Mouse (Mus musculus) limb, embryonic 13.5 days (tissue): ENCODE measurements around the gene Atl3. TPM values are rescaled to one million over a fixed set of nuclear protein-coding genes. Genes with fewer than 3 reads are reported as not detected.

Experiments used
- ATAC-seq: fragments of 200-750 bp; cut with Nextera tagmentation; 2 replicates; pipeline ENCODE4 v1.8.0; 2017; ENCODE audit warnings: low read depth, moderate number of reproducible peaks, moderate TSS enrichment; ENCODE audit not compliant: low FRiP score
- H3K27ac ChIP-seq: fragments of 300-500 bp; sonication (generic); 2 replicates; pipeline ENCODE4 v1.5.1; 2015; ENCODE audit warnings: inconsistent platforms, mild to moderate bottlenecking, moderate library complexity
- H3K27me3 ChIP-seq: fragments of 300-500 bp; sonication (generic); 2 replicates; pipeline ENCODE4 v1.6.1; 2015; ENCODE audit warnings: mild to moderate bottlenecking, inconsistent platforms
- H3K36me3 ChIP-seq: fragments of 300-500 bp; sonication (generic); 2 replicates; pipeline ENCODE4 v1.6.1; 2015; ENCODE audit warnings: inconsistent platforms, mild to moderate bottlenecking, moderate library complexity
- H3K4me1 ChIP-seq: fragments of 300-500 bp; sonication (generic); 2 replicates; pipeline ENCODE4 v1.6.1; 2015; ENCODE audit warnings: inconsistent platforms
- H3K4me2 ChIP-seq: fragments of 300-500 bp; sonication (generic); replicated peaks from 2 replicates; pipeline ENCODE4 v1.6.1; 2015; ENCODE audit warnings: inconsistent platforms, mild to moderate bottlenecking, moderate library complexity
- H3K4me3 ChIP-seq: fragments of 300-500 bp; sonication (generic); 2 replicates; pipeline ENCODE4 v1.5.1; 2015; ENCODE audit warnings: moderate library complexity, mild to moderate bottlenecking, inconsistent platforms
- H3K9ac ChIP-seq: fragments of 300-500 bp; sonication (generic); 2 replicates; pipeline ENCODE4 v1.6.1; 2015; ENCODE audit warnings: mild to moderate bottlenecking, inconsistent platforms
- H3K9me3 ChIP-seq: fragments of 300-500 bp; sonication (generic); 2 replicates; pipeline ENCODE4 v1.6.1; 2016; ENCODE audit warnings: inconsistent platforms
- WGBS: fragments of 180-500 bp; shearing (Covaris S2); methylation state at CpG from one replicate; pipeline ENCODE4 v1.1.7; 2015; 5-methylcytosine and 5-hydroxymethylcytosine counted together
- polyA plus RNA-seq: library from polyadenylated mRNA; unstranded; fragments of >200 nt; fragmentation: Nextera tagmentation; extraction: Ambion mirVana; gene quantifications from 2 replicates; pipeline ENCODE4 v1.2.1, GENCODE M21; 2015

The Atl3 gene
- polyA plus RNA-seq, 1 experiment from 2014 or later, result 15.6 TPM

- ATAC-seq, result no peak
- Histone ChIP-seq H3K4me3 (no peak overlapping the region), H3K27ac (no peak overlapping the region), H3K36me3 (0 out of 2 replicates have a peak, but pooled peaks cover 2% of the 10 kb centered on the region), H3K4me2 (no peak overlapping the region), H3K27me3 (no peaks in the 10 kb centered on the region), H3K4me1 (0 out of 2 replicates have a peak, but pooled peaks cover 6% of the 10 kb centered on the region), H3K9me3 (no peaks in the 10 kb centered on the region), H3K9ac (no peak overlapping the region)
- WGBS, result 82% methylated on average over 2 of the region's 2 CpGs
Observed at GRCm38 (mm10) chr19:7502432-7502831, 8.6 kb downstream of the Atl3 start.

DNA sequence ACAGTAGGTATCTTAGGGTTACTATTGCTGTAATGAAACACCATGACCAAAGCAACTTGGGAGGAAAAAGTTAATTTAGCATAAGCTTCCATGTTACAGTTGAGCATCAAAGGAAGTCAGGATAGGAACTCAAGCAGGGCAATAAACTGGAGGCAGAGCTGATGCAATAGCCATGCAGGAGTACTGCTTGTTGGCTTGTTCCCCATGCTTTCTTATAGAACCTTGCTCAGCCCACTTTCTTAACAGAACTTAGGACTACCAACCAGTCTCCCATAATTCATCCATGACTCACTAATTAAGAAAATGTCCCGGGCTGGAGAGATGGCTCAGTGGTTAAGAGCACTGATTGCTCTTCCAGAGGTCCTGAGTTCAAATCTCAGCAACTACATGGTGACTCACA, 12.5 kb downstream of the Atl3 start:
- H3K27ac ChIP-seq, result no peak overlapping the region
- no peaks in the 10 kb centered on the region for H3K9me3 ChIP-seq
- no peak for ATAC-seq
- no peak overlapping the region for H3K9ac ChIP-seq
- H3K27me3 ChIP-seq, result no peaks in the 10 kb centered on the region
- H3K36me3 ChIP-seq, result peaks cover 23% of the 10 kb centered on the region
- H3K4me1 ChIP-seq, result 0 out of 2 replicates have a peak, but pooled peaks cover 9% of the 10 kb centered on the region
- no peak overlapping the region for H3K4me2 ChIP-seq
- no peak overlapping the region for H3K4me3 ChIP-seq
- WGBS, result 65% methylated on average over 1 of the region's 1 CpGs

DNA sequence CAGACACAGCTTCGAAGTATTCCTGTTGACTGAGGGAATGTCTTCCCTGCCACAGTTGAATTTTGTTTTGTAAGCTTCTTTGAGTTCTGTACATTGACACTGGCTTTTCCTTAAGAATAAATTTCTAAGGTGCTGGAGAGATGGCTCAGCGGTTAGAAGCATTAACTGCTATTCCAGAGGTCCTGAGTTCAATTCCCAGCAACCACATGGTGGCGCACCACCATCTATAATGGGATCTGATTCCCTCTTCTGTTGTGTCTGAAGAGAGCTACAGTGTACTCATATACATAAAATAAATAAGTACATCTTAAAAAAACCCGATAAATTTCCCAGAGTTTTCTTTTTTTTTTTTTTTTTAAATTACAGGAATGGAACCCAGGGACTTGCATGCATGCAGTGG, 14.2 kb downstream of the Atl3 start:
- WGBS, result 77% methylated on average over 4 of the region's 4 CpGs
- Histone ChIP-seq H3K4me3 (no peak overlapping the region), H3K9ac (no peak overlapping the region), H3K27me3 (no peaks in the 10 kb centered on the region), H3K4me2 (no peak overlapping the region), H3K27ac (no peak overlapping the region), H3K4me1 (0 out of 2 replicates have a peak, but pooled peaks cover 9% of the 10 kb centered on the region), H3K9me3 (no peaks in the 10 kb centered on the region), H3K36me3 (peaks cover 32% of the 10 kb centered on the region)
- ATAC-seq, result no peak

DNA sequence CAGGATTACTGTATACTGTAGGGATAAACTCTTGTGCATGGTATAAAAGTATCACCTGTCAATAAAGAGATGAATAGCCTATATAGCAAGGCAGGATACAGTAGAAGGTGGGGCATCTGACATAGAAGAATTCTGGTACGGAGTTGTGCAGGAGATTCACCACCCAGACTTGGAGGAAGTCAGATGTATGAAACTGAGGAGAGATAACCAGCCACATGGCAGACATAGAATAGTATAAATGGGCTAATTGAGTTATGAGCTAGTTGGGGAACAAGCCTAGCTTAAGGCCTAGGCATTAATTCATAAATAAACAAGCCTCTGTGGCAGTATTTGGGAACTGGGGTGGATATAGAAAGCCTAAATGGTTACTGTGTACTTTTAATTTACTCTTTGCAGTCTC, 22.6 kb downstream of the Atl3 start:
- no peaks in the 10 kb centered on the region for H3K27me3 ChIP-seq
- no peaks in the 10 kb centered on the region for H3K9me3 ChIP-seq
- H3K9ac ChIP-seq, result no peak overlapping the region
- ATAC-seq, result no peak
- WGBS, result 91% methylated on average over 1 of the region's 1 CpGs
- H3K4me1 ChIP-seq, result no peaks in the 10 kb centered on the region
- H3K4me2 ChIP-seq, result no peak overlapping the region
- no peak overlapping the region for H3K4me3 ChIP-seq
- no peak overlapping the region for H3K27ac ChIP-seq
- peaks cover 56% of the 10 kb centered on the region for H3K36me3 ChIP-seq

DNA sequence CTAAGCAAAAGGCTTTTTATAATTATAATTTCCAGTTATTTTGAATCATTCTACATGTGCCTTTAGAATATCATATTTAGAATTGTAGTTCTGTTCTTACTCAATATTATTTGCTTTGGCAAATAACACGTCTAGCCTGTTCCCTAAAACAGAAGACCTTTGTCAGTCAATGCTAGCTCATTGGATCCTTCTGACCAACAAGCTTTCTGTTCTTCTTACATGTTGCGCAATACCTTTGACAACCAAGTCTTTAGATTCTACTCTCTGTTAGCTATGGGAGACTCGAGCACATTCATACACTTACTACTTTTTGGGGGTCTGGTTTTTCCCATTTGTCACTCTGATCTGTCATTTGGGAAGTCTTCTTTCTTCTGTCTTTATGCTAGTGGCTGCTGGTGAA, 27.8 kb downstream of the Atl3 start:
- H3K4me2 ChIP-seq, result no peak overlapping the region
- no peak overlapping the region for H3K9ac ChIP-seq
- no peak overlapping the region for H3K27ac ChIP-seq
- no peaks in the 10 kb centered on the region for H3K9me3 ChIP-seq
- no peak for ATAC-seq
- peaks cover 67% of the 10 kb centered on the region for H3K36me3 ChIP-seq
- H3K27me3 ChIP-seq, result no peaks in the 10 kb centered on the region
- WGBS, result 88% methylated on average over 3 of the region's 3 CpGs
- H3K4me1 ChIP-seq, result no peaks in the 10 kb centered on the region
- no peak overlapping the region for H3K4me3 ChIP-seq

GRCm38 (mm10) chr19:7522856-7523255, 29.0 kb downstream of the Atl3 start:
- no peak overlapping the region for H3K4me3 ChIP-seq
- H3K4me2 ChIP-seq, result no peak overlapping the region
- WGBS, result 97% methylated on average over 2 of the region's 2 CpGs
- H3K9ac ChIP-seq, result no peak overlapping the region
- peaks cover 63% of the 10 kb centered on the region for H3K36me3 ChIP-seq
- H3K4me1 ChIP-seq, result no peaks in the 10 kb centered on the region
- no peaks in the 10 kb centered on the region for H3K27me3 ChIP-seq
- no peaks in the 10 kb centered on the region for H3K9me3 ChIP-seq
- H3K27ac ChIP-seq, result no peak overlapping the region
- ATAC-seq, result no peak

DNA sequence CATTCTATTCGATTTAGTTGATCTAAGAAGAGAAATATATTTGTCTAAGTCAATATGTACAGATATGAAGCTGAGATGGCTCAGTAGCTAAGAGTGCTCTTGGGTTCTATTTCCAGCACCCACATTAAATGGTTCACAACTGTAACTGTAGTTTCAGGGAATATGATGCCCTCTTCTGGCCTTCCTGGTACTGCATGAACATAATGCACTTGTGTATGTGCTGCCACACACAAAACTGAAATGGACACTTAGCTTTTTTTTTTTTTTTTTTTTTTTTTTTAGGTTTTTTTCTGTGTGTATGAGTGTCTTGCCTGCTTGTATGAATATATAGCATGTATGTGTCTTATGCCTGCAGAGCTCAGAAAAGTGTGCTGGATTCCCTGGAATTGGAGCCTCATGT, 29.5 kb downstream of the Atl3 start:
- H3K4me2 ChIP-seq, result no peak overlapping the region
- H3K9me3 ChIP-seq, result no peaks in the 10 kb centered on the region
- H3K4me1 ChIP-seq, result no peaks in the 10 kb centered on the region
- H3K27me3 ChIP-seq, result no peaks in the 10 kb centered on the region
- peaks cover 64% of the 10 kb centered on the region for H3K36me3 ChIP-seq
- WGBS, result 96% methylated on average over 1 of the region's 1 CpGs
- H3K27ac ChIP-seq, result no peak overlapping the region
- ATAC-seq, result no peak
- H3K9ac ChIP-seq, result no peak overlapping the region
- H3K4me3 ChIP-seq, result no peak overlapping the region

DNA sequence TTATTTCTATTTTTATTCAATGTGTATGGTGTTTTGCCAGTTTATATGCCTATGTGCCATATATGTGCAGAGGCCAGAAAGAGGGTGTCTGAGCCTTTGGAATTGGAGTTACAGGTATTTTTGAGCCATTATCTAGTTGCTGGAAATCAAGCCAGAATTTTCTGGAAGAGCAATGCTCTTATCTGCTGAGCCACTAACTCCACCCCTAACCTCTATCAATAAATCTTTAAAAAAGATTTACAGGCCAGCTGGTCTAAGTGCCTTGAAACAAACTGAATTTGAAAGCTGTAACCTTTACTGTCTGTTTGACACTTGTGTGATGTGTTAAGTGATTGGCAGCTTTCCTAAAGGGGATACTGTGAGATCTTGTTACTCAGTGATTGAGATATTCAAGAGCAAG, 29.9 kb downstream of the Atl3 start:
- H3K27ac ChIP-seq, result no peak overlapping the region
- no peaks in the 10 kb centered on the region for H3K27me3 ChIP-seq
- no peak for ATAC-seq
- H3K36me3 ChIP-seq, result peaks cover 60% of the 10 kb centered on the region
- H3K9me3 ChIP-seq, result no peaks in the 10 kb centered on the region
- no peak overlapping the region for H3K4me3 ChIP-seq
- H3K4me2 ChIP-seq, result no peak overlapping the region
- no peak overlapping the region for H3K9ac ChIP-seq
- no peaks in the 10 kb centered on the region for H3K4me1 ChIP-seq

DNA sequence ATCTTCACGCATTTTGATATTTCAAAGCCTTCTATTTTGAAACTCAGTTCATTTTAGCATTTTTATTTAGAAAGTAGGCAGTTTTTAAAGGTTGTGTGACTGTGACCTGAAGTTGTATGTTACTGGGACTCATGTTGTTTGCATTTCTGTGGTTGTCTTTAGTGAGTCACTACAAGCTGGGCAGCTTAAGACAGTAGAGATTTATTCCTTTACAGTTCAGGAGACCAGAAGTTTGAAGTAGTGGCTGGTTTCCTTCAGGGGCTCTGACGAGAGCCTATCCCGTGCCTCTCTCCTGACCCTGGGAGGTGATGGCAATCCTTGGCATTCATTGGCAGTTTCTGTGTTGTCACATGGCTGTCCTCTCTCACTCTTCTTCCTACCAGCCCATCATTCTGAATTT, 31.0 kb downstream of the Atl3 start:
- WGBS, result 79% methylated on average over 3 of the region's 3 CpGs
- Histone ChIP-seq H3K9me3 (no peaks in the 10 kb centered on the region), H3K4me2 (no peak overlapping the region), H3K4me1 (no peaks in the 10 kb centered on the region), H3K27ac (no peak overlapping the region), H3K27me3 (no peaks in the 10 kb centered on the region), H3K4me3 (no peak overlapping the region), H3K9ac (no peak overlapping the region), H3K36me3 (peaks cover 55% of the 10 kb centered on the region)
- ATAC-seq, result no peak

GRCm38 (mm10) chr19:7528639-7529428, 35.0 kb downstream of the Atl3 start:
- Histone ChIP-seq H3K27ac (no peak overlapping the region), H3K4me2 (no peak overlapping the region), H3K9ac (no peak overlapping the region), H3K9me3 (no peaks in the 10 kb centered on the region), H3K36me3 (peaks cover 63% of the 10 kb centered on the region), H3K27me3 (no peaks in the 10 kb centered on the region), H3K4me1 (no peaks in the 10 kb centered on the region), H3K4me3 (no peak overlapping the region)
- 57% methylated on average over 7 of the region's 7 CpGs for WGBS
- peak; percentile 71; the same call in 1 of the 2 replicates for ATAC-seq

GRCm38 (mm10) chr19:7531906-7532305, 38.1 kb downstream of the Atl3 start:
- 93% methylated on average over 5 of the region's 5 CpGs for WGBS
- H3K4me1 ChIP-seq, result no peaks in the 10 kb centered on the region
- ATAC-seq, result no peak
- no peak overlapping the region for H3K4me3 ChIP-seq
- H3K27ac ChIP-seq, result no peak overlapping the region
- no peak overlapping the region for H3K4me2 ChIP-seq
- peaks cover 60% of the 10 kb centered on the region for H3K36me3 ChIP-seq
- H3K9ac ChIP-seq, result no peak overlapping the region
- no peaks in the 10 kb centered on the region for H3K9me3 ChIP-seq
- no peaks in the 10 kb centered on the region for H3K27me3 ChIP-seq

- Histone ChIP-seq H3K36me3 (peaks cover 58% of the 10 kb centered on the region), H3K4me1 (no peaks in the 10 kb centered on the region), H3K27me3 (no peaks in the 10 kb centered on the region), H3K9ac (no peak overlapping the region), H3K27ac (no peak overlapping the region), H3K4me2 (no peak overlapping the region), H3K9me3 (no peaks in the 10 kb centered on the region), H3K4me3 (no peak overlapping the region)
- no peak for ATAC-seq
- WGBS, result 77% methylated on average over 5 of the region's 5 CpGs
Observed at GRCm38 (mm10) chr19:7533891-7534290, 40.1 kb downstream of the Atl3 start.

DNA sequence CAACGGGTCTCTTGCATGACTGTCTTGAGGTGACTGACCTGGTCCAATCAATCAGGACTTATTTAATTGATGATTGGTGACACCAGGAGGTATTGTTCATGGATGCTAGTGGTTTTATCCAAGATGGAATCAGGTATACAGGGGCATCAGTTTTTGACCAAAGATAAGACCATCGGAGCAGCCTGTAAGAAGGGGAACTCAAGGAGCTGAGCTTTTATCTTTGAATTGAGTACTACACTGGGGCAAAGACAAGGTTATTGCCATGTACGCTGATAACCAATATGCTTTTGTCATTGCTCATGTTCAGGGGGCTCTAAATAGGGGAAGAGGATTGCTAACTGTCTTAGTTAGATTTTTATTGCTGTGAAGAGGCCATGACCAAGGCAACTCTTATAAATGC, 55.1 kb downstream of the Atl3 start:
- no peak overlapping the region for H3K9ac ChIP-seq
- WGBS, result 92% methylated on average over 3 of the region's 3 CpGs
- H3K36me3 ChIP-seq, result no peaks in the 10 kb centered on the region
- no peaks in the 10 kb centered on the region for H3K4me1 ChIP-seq
- H3K9me3 ChIP-seq, result peaks cover 3% of the 10 kb centered on the region; the same call in 1 of the 2 replicates
- ATAC-seq, result no peak
- no peak overlapping the region for H3K4me2 ChIP-seq
- no peak overlapping the region for H3K27ac ChIP-seq
- no peaks in the 10 kb centered on the region for H3K27me3 ChIP-seq
- H3K4me3 ChIP-seq, result no peak overlapping the region
